Mouse (Mus musculus): ENCODE results near the gene Olfr811.

The Olfr811 gene

DNA sequence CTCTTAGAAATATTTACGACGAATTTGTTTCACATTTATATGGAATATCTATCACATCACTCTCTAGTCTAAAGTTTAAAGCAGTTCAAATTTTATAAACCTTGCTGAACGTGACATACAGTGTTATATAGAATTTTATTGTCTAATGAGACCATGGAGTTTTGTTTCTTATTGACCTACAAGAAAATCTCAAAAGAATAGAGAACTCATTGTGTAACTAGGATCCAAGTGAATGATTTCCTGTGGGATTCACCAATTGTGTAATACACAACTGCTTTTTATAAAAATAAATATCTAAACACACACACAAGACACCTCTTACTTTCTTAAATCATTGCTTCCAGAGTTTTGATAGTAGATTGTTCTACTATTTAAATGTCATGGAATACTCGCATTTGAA is at the start of gene Olfr811:
Gene Olfr811 (minus strand): TSS at position 101 of the 400 bp plus-strand sequence.
- no peak for DNase-seq

DNA sequence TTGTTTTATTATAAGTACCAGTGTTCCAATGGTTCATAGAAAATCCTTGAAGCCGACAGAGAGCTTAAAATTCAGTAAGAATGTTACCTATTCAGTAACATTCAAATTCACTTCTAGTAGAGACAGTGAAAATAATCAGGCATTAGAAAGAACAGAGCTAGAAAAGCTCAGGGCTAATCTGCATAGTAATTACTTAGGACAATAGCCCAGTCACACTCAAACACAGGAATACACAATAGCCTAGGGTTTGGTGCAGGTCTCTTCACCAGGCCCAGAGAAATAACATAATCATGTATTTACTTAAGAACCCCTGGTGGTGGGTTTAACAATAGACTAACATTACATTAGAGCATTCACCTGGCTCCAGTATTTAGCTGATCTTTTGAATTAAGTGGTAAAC is 43.1 kb upstream of the Olfr811 start:
- DNase-seq, result no peak

DNA sequence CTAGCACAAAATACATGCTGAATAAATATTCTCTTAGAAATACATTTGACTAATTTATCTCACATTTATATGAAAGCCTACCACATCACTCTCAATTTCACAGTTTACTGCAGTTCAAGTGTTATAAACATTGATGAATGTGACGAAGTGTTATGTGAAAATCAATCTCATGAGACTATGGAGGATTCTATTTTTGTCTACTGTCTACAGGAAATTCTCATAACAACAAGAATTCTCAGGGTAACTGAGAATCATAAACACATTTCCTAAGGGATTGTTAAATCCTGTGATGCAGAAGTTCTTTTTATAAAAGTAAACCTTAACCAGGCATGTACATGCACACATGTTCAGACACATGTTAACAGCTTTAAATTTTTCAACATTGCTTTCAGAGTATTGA is 41.8 kb upstream of the Olfr811 start, which contains the start of gene Olfr812:
Gene Olfr812 (minus strand): TSS at position 101 of the 400 bp plus-strand sequence.
- no peak for DNase-seq

DNA sequence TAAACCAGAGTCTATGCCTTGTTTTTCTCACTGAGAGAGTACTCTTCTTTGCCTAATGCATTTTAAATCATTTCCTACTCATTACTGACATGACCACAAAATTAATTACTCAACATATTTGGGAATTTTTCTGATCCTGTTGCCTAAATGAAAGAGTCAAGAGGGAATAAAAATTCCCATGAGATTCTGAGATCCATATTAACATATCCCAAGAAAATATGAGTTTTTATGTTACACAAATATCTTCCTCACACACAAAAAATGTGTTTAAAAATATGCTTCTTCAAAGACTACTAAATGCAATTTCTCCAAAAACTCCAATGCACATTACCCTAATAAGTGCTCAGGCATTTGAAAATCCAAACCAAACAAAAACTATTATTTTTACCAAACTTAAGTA is 9.4 kb downstream of the Olfr811 start, which contains the start of gene Olfr810:
Gene Olfr810 (minus strand): TSS at position 101 of the 400 bp plus-strand sequence.
- DNase-seq, result no peak

DNA sequence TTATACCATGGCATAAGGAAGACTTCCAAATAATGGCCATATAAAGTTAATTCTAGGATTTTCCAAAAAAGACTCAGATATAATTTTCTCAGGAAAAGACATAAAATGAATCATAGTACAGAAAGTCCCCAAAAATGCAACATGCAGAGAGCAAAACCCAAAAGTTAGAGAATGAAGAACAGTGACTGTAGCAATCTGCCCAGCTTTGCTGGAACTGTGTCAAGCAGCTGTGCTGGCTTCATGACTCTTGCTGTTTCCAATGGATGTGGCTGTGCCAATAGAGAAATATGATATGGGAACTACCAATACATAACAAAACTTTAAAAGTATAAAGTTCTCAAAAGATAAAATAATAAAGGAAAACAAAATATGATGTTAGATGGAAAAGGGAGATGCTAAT is 26.1 kb downstream of the Olfr811 start:
- no peak for DNase-seq

DNA sequence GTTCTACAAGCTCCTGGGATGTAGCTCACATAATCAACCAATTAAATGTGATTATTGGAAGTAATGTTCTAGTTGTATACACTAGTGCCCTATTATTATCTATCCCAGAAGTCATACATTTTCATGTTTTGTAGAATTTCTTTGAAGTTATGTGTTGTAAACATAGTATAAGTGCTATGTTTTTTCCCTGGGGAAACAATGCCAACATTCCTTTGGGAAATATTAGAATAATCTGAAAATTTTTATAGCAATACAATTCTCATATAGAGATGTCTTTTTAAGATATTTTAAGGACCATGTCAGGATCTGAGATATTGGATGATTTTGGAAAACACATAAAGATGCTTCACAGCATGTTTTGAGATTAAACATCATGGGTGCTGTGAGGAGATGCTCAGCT is 29.9 kb downstream of the Olfr811 start, which contains the start of gene Olfr809:
Gene Olfr809 (plus strand): TSS at position 301 of the 400 bp plus-strand sequence.
- no peak for DNase-seq

DNA sequence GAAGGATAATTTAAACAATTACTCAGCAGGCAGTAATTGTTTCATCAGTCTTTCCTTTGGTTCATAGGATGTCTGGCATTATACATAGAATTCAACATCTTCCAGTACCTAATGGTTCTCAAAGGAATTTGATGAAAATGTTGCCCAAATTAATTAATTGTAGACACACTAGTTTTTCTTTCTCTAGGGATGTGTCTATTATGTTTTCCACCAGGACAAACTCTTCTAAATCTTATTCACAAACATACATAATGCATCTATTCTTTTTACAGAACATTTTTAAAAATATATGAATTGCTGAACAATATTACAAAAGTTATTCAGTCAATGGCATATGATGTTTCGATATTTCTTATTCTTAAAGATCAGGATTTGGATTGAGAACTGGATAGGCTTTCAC is 39.0 kb downstream of the Olfr811 start, which contains the start of gene Olfr808:
Gene Olfr808 (plus strand): TSS at position 301 of the 400 bp plus-strand sequence.
- no peak for DNase-seq

DNA sequence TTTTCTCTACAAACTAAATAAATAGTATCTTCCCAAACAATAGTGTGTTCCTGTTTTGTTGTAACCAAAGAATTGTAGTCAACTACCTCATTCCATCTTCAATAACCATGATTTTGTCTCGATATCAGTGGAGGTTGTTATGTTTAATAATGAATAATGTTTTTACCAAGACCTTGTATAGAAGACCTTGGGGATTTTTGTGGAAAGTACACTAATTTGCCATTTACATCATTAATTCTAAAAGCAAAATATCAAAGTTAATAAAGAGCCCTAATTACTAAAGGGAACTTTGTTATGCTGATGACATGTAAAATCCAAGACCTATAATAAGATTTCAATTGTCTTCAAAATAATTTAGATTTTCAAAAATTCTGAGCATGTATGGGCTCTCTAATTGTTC is 46.5 kb downstream of the Olfr811 start, which contains the start of gene Olfr807:
Gene Olfr807 (minus strand): TSS at position 101 of the 400 bp plus-strand sequence.
- DNase-seq, result no peak

Data from cerebellum, adult 9-11 months (tissue).